Mouse (Mus musculus) lung, embryonic 16.5 days (tissue): ENCODE measurements around the gene Tcl1. TPM values are rescaled to one million over a fixed set of nuclear protein-coding genes. Genes with fewer than 3 reads are reported as not detected.

Source experiments
- ATAC-seq: fragments of 200-750 bp; cut with Nextera tagmentation; 2 replicates; pipeline ENCODE4 v1.8.0; 2017; ENCODE audit warnings: low read depth, mild to moderate bottlenecking, moderate library complexity
- H3K27ac ChIP-seq: fragments of 300-500 bp; sonication (generic); 2 replicates; pipeline ENCODE4 v1.5.1; 2014; ENCODE audit warnings: mild to moderate bottlenecking, control low read depth, low read length
- H3K27me3 ChIP-seq: fragments of 300-500 bp; sonication (generic); 2 replicates; pipeline ENCODE4 v1.6.1; 2014; ENCODE audit warnings: low read depth, low read length, mixed read lengths; ENCODE audit not compliant: control insufficient read depth, insufficient read depth
- H3K36me3 ChIP-seq: fragments of 300-500 bp; sonication (generic); 2 replicates; pipeline ENCODE4 v1.6.1; 2014; ENCODE audit warnings: low read length; ENCODE audit not compliant: control insufficient read depth, insufficient read depth
- H3K4me1 ChIP-seq: fragments of 300-500 bp; sonication (generic); replicated peaks from 2 replicates; pipeline ENCODE4 v1.6.1; 2014; ENCODE audit warnings: low read length, mixed read lengths; ENCODE audit not compliant: control insufficient read depth, insufficient read depth
- H3K4me2 ChIP-seq: fragments of 300-500 bp; sonication (generic); 2 replicates; pipeline ENCODE4 v1.6.1; 2014; ENCODE audit warnings: low read depth, low read length, control low read depth
- H3K4me3 ChIP-seq: fragments of 300-500 bp; sonication (generic); 2 replicates; pipeline ENCODE4 v1.5.1; 2014; ENCODE audit warnings: mild to moderate bottlenecking, low read length, control low read depth
- H3K9ac ChIP-seq: fragments of 300-500 bp; sonication (generic); 2 replicates; pipeline ENCODE4 v1.6.1; 2014; ENCODE audit warnings: low read length, control low read depth
- H3K9me3 ChIP-seq: fragments of 300-500 bp; sonication (generic); 2 replicates; pipeline ENCODE4 v1.6.1; 2016; ENCODE audit warnings: low read length; ENCODE audit not compliant: control insufficient read depth
- WGBS: fragments of 180-500 bp; shearing (Covaris S2); extraction: QIAGEN DNeasy Blood & Tissue Kit; methylation state at CpG from one replicate; pipeline ENCODE4 v1.1.7; 2014; 5-methylcytosine and 5-hydroxymethylcytosine counted together
- polyA plus RNA-seq: library from polyadenylated mRNA; unstranded; fragments of >200 nt; fragmentation: Nextera tagmentation; extraction: Ambion mirVana; gene quantifications from 2 replicates; pipeline ENCODE4 v1.2.1, GENCODE M21; 2015

The Tcl1 gene
- not detected in 2 replicates for polyA plus RNA-seq

GRCm38 (mm10) chr12:105222601-105223319, at the start of gene Tcl1:
Tcl1 (minus strand) TSS chr12:105222793.
- WGBS = 82% methylated on average over 22 of the region's 22 CpGs
- no peak within 1 kb of the TSS for H3K4me2 ChIP-seq
- no peak within 1 kb of the TSS for H3K9ac ChIP-seq
- no peaks in the 10 kb centered on the region for H3K9me3 ChIP-seq
- no peak within 1 kb of the TSS for H3K27ac ChIP-seq
- no peaks in the 10 kb centered on the region for H3K4me1 ChIP-seq
- no peaks in the 10 kb centered on the region for H3K36me3 ChIP-seq
- no peak within 1 kb of the TSS for H3K4me3 ChIP-seq
- H3K27me3 ChIP-seq = no peaks in the 10 kb centered on the region
- no peak for ATAC-seq

DNA sequence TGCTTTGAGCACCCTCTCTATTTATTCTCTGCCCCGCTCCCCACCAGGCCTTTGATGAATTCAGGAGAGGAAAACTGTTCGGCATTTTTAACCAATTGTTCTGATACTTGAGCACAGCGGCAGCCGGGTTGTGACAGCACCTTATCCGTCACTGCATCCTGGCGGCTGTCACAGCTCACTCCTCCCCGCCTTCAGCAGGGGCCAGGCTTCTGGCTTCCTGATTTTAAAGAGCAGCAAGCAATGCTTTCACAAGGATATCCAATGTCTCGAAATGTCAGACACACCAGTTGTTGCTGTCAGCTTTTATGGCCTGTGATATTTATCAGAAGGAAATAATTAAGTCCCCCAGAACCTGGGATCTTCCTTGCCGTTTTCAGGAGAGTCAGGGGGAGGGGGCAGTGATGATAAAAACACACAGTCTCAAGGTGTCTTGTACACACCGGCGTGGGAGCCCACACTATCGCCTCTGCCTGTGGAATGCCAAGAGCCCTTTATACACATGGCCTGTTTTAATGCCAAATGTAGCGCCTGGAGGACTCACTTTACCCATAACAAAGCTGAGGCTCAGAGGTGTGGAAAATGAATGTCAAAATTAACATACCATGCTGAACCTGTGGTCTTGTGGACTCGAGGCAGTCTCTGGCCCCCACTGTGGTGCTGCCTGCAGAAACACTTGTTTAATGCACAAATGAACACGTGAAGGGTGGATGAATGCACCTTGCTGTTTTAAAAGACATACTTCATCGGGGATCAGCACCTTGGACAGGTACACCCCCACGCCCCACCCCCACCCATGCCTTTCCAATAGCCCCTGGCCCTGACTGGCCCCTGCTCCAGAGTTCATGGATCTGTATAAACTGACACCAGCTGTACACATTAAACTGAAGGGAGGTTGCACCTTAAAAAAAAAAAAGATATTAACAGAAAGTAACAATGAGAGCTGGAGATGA, 48.7 kb upstream of the Tcl1 start:
- ATAC-seq = no peak
- Histone ChIP-seq H3K27ac (no peak overlapping the region), H3K4me1 (no peaks in the 10 kb centered on the region), H3K9ac (no peak overlapping the region), H3K9me3 (no peaks in the 10 kb centered on the region), H3K4me2 (no peak overlapping the region), H3K4me3 (no peak overlapping the region), H3K36me3 (no peaks in the 10 kb centered on the region), H3K27me3 (no peaks in the 10 kb centered on the region)
- 32% methylated on average over 17 of the region's 17 CpGs for WGBS

DNA sequence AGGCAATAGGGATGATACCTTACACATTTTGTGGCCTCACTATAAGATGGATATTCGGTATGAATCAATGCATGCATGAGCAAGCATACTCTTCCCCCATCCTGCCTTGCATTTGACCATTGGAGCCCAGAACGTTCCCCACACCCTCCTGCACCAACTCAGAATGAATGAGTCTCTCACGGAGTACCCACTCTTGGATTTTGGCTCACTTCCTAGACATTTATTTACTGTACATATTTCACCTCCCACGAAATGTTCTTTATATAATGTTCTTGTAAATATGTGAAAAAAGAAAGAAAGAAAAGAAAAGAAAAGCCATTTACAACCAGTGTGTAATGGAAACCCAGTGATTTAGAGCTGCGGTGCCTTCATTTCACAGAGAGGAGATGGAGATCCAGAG, 44.5 kb upstream of the Tcl1 start:
- Histone ChIP-seq H3K4me1 (no peaks in the 10 kb centered on the region), H3K9me3 (no peaks in the 10 kb centered on the region), H3K4me3 (no peak overlapping the region), H3K9ac (no peak overlapping the region), H3K27ac (no peak overlapping the region), H3K36me3 (no peaks in the 10 kb centered on the region), H3K4me2 (no peak overlapping the region), H3K27me3 (no peaks in the 10 kb centered on the region)
- 61% methylated on average over 5 of the region's 5 CpGs for WGBS
- ATAC-seq = no peak

DNA sequence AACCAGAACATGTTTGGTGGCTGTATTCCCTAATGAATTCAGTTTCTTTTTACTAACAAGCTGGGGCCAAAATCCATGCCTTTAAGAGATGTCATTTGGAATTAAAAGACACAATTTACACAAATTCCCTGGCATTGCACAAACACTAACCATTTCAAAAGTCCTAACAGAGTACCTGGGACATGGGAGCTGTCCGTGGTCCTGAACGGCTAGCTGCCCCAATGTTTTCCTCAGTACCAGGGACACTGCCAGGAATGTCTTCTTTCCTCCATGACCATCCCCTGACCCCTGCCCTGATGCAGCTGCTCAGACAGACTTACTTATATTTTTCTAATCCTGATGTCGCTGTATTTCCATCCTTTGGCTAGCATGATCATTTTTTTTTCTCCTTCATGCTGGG, 43.5 kb upstream of the Tcl1 start:
- H3K36me3 ChIP-seq = no peaks in the 10 kb centered on the region

DNA sequence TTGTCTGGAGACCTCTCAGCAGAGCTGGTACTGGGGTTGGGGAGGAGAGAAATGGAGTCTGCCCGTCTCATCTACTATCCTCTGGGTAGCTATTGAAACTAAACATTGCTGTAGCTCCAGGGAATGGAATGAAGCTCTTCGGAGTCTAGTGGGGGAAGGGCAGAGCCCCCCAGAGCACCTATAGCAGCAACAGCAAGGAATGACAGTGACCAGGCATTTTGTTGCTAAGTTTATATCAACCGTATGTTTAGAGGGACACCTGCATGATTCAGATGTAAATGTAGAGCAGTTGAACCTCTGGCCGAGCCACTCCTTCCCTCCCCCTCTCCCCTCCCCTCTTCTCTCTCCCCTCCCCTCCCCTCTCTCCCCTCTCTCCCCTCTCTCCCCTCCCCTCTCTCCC, 36.6 kb upstream of the Tcl1 start:
- Histone ChIP-seq H3K36me3 (no peaks in the 10 kb centered on the region), H3K4me2 (no peak overlapping the region), H3K9ac (no peak overlapping the region), H3K4me3 (no peak overlapping the region), H3K4me1 (no peaks in the 10 kb centered on the region), H3K27ac (no peak overlapping the region), H3K27me3 (no peaks in the 10 kb centered on the region), H3K9me3 (no peaks in the 10 kb centered on the region)
- no peak for ATAC-seq
- 30% methylated on average over 4 of the region's 4 CpGs for WGBS

More for the DNA sequence above, 43.5 kb upstream of the Tcl1 start:
- Histone ChIP-seq H3K4me3 (no peak overlapping the region), H3K4me2 (no peak overlapping the region), H3K9me3 (no peaks in the 10 kb centered on the region), H3K4me1 (no peaks in the 10 kb centered on the region), H3K27me3 (no peaks in the 10 kb centered on the region), H3K9ac (no peak overlapping the region), H3K27ac (no peak overlapping the region)
- no peak for ATAC-seq
- 5% methylated on average over 3 of the region's 3 CpGs for WGBS

- Histone ChIP-seq H3K9me3 (no peaks in the 10 kb centered on the region), H3K4me3 (no peak overlapping the region), H3K4me2 (no peak overlapping the region), H3K27me3 (no peaks in the 10 kb centered on the region), H3K27ac (no peak overlapping the region), H3K36me3 (no peaks in the 10 kb centered on the region), H3K4me1 (no peaks in the 10 kb centered on the region), H3K9ac (no peak overlapping the region)
- 8% methylated on average over 9 of the region's 9 CpGs for WGBS
- no peak for ATAC-seq
These were observed 36.2 kb upstream of the Tcl1 start for GRCm38 (mm10) chr12:105258787-105259186.

GRCm38 (mm10) chr12:105253796-105254195, 31.2 kb upstream of the Tcl1 start:
- ATAC-seq = no peak
- no peak overlapping the region for H3K4me2 ChIP-seq
- no peak overlapping the region for H3K9ac ChIP-seq
- peaks cover 3% of the 10 kb centered on the region for H3K4me1 ChIP-seq
- no peaks in the 10 kb centered on the region for H3K36me3 ChIP-seq
- WGBS = 89% methylated on average over 3 of the region's 3 CpGs
- no peak overlapping the region for H3K27ac ChIP-seq
- H3K9me3 ChIP-seq = no peaks in the 10 kb centered on the region
- H3K4me3 ChIP-seq = no peak overlapping the region
- H3K27me3 ChIP-seq = no peaks in the 10 kb centered on the region

GRCm38 (mm10) chr12:105248763-105249233, 26.2 kb upstream of the Tcl1 start:
- 3% methylated on average over 9 of the region's 9 CpGs for WGBS
- peak; percentile 60; the same call in 1 of the 2 replicates for ATAC-seq
- H3K9me3 ChIP-seq = no peaks in the 10 kb centered on the region
- H3K4me3 ChIP-seq = peak overlapping the region; percentile 11; the same call in 1 of the 2 replicates
- H3K9ac ChIP-seq = no peak overlapping the region
- H3K4me2 ChIP-seq = peak overlapping the region; percentile 42
- H3K4me1 ChIP-seq = peaks cover 10% of the 10 kb centered on the region
- no peaks in the 10 kb centered on the region for H3K36me3 ChIP-seq
- no peaks in the 10 kb centered on the region for H3K27me3 ChIP-seq
- H3K27ac ChIP-seq = no peak overlapping the region

GRCm38 (mm10) chr12:105239060-105239459, 16.5 kb upstream of the Tcl1 start:
- Histone ChIP-seq H3K4me1 (no peaks in the 10 kb centered on the region), H3K4me2 (no peak overlapping the region), H3K4me3 (no peak overlapping the region), H3K9ac (no peak overlapping the region), H3K27me3 (no peaks in the 10 kb centered on the region), H3K36me3 (no peaks in the 10 kb centered on the region), H3K27ac (no peak overlapping the region), H3K9me3 (no peaks in the 10 kb centered on the region)
- ATAC-seq = no peak
- 73% methylated on average over 9 of the region's 9 CpGs for WGBS
